Mouse (Mus musculus): ENCODE data around the gene Lrba.

Gene Lrba

DNA sequence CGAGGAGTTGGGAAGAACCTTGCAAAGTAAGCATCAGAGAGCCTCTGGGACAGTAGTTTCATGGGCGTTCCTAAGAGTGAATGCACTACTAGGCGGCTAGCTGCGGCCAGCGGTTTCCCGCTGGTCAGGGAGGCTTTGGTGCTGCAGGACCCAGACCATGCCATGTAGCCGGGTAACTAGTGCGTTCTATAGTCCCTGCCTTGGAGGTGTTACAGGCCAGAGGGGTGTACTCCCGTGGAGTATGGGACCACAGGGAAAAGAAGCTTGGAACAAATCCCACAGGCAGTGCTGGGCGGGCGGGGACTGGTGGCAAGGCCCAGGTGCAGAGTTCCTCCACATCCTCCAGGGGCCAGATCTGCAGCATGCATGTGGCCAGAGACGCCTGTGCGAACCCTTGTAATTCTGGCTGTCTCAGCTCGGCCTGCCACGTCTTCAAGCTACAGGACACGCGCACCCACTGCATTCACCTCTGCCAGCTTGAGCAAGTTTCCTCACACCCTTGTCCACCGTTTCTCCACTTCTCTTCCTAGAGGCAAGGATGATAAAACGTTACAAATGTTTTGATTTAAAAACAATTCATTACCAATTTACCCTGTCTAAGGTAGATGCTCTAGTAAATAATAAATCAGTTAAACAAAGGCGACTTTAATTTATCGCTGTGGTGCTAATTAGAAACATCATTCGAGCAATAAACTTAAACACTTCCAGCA lies 326.0 kb downstream of the Lrba start:
- in situ Hi-C loops (cut with MboI; ENCODE audit: unreplicated experiment in 2 of 2): loop anchor here in 1 of 2 experiments (5.0 kb wide), 1 partner anchor 207 kb away; no protein-coding TSS in a partner anchor

DNA sequence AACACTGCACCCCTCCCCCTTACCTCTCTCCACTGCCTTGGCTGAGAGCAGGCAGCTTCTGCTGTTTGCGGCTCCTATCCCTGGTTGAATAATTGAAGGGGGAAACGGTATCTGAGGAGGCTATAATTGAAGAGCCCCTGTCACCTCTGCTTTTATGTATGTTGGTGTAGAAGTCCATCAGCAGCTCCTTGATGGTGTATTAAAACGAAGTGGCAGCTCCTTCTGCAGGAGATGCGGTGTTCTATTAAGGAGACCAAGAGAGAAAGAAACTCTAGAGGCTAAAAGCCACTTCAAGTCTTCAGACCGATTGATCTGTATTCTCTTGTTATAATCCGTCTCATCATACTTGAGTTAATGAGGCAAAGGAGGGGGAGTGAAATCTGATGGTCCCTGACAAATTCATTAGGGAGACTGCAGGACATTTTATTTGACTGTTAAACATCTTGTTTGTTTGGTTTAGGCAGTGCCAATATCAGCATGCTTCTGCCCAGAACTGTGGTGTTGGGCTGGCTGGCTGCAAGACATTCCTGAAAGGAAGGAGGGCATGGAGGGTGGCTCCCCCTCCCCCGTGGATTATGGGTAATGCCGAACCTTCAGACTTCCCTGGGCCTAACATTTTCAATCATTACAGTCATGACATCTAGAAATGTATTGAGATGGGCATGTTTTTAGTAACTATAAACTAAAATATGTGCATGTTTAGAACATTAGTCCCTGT lies 326.7 kb downstream of the Lrba start:
- in situ Hi-C loops (cut with MboI; ENCODE audit: unreplicated experiment in 2 of 2): loop anchor here in 1 of 2 experiments (5.0 kb wide), 1 partner anchor 206 kb away; no protein-coding TSS in a partner anchor

- in situ Hi-C loops (cut with MboI; ENCODE audit: unreplicated experiment in 2 of 2): loop anchor here in 1 of 2 experiments (5.0 kb wide), 1 partner anchor 205 kb away; no protein-coding TSS in a partner anchor
Observed at GRCm38 (mm10) chr3:86552170-86552569, 327.7 kb downstream of the Lrba start.

DNA sequence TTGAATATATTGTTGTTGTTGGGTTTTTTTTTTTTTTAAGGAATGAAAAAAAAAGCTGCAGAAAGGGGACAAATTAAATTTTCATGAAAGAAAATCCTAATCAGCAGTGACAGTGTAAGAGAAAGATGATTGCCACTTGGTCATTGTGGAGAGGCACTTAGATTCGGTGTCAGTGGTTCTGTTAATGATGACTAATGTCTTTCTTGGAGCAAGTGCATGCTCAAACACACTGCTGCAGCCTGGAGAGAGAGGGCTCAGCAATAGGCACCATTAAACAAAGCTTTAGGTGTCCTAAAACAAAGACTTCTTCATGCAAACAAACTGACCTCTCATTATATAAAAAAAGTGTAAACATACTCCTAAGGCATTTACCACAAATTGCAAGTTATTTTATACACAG lies 334.5 kb downstream of the Lrba start:
- in situ Hi-C loops (cut with MboI; ENCODE audit: unreplicated experiment in 2 of 2): no loop called here

DNA sequence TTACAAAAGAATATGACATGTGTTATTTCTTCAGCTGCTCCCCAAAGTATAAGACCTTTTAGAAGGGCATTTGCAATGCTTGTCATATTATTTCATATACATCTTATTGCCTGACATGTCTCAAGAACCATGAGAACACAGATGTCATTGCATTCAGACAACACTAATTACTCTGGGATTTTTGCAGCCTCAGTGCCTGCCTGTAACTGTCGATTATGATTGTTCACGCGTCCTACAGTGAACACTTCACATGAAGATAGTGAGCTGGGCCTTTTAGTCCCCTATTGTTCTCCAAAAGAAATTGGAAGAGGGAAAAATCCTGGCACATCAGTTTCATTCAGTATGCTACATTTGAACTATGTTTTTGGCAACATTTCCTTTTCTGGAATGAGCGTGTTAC lies 335.2 kb downstream of the Lrba start:
- in situ Hi-C loops (cut with MboI; ENCODE audit: unreplicated experiment in 2 of 2): no loop called here

DNA sequence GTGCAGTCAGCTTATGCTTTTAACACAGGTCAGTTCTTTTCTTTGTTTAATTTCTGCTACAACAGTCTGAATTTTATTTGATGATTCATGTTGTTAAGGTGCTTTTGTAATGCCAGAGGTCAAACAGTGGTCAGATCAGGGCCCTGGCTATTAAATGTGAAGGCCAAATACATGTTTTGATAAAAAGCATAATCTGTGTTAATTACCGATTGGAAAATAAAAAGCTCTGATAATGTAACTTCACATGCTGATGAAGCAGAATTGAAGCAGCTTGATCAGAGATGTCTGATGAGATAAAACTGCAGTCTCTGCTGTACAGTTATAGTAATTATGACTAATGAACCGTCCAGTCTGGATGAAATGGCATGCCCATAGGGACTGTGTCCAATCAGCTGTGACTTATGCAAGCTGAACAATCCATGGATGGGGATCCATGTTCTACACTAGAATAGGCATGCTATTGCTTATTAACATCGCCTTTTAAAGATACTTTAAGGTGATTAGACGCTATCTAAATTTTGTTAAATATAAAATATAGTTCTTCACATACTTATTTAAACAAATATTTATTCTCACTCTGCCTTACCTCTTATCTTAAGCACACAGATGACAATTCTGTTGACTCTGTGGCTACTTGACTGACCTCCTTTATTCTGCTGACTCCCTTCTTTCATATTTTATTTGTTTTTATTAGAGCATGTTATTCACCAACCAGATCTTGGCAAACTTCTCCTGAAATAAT lies 336.0 kb downstream of the Lrba start:
- in situ Hi-C loops (cut with MboI; ENCODE audit: unreplicated experiment in 2 of 2): no loop called here

- in situ Hi-C loops (cut with MboI; ENCODE audit: unreplicated experiment in 2 of 2): no loop called here
Observed at GRCm38 (mm10) chr3:86561023-86561344, 336.5 kb downstream of the Lrba start.

DNA sequence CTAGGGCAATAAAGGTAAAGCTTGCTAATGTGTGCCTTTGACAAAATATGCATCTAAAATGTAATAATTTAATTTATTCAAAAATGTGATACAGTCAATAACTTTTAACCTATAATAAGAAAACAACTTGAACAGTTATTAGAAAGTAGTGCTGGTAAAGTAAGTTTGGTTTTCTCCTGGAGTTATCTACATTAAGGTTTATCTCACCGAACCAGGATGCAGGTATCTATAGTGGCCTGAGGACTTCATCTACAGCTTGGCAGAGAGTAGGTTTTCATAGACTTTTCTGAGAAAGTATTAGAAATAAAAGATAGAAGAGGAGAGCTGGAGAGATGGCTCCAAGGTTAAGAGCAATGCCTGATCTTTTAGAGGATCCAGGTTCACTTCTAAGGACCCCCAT lies 336.9 kb downstream of the Lrba start:
- in situ Hi-C loops (cut with MboI; ENCODE audit: unreplicated experiment in 2 of 2): no loop called here

GRCm38 (mm10) chr3:86567312-86567711 lies 342.8 kb downstream of the Lrba start:
- in situ Hi-C loops (cut with MboI; ENCODE audit: unreplicated experiment in 2 of 2): no loop called here

DNA sequence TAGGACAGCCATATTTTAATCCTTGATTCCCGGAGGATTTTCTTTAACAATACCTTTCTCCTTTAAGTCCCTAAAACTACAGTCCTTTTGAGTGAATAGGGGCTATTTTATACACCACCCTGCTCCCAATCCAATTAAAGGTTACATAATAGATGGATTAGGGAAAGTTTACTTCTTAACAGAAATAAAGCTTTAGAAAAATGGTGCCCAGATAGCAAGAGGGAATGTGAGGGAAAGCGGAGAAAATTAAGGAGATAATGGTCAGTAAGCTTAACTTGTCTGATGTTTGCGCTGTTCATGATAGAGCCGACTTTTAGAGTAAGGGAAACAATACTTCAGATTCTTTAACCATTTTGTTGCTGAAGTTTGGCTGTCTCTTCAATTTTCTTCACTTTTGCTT lies 347.0 kb downstream of the Lrba start:
- in situ Hi-C loops (cut with MboI; ENCODE audit: unreplicated experiment in 2 of 2): no loop called here

DNA sequence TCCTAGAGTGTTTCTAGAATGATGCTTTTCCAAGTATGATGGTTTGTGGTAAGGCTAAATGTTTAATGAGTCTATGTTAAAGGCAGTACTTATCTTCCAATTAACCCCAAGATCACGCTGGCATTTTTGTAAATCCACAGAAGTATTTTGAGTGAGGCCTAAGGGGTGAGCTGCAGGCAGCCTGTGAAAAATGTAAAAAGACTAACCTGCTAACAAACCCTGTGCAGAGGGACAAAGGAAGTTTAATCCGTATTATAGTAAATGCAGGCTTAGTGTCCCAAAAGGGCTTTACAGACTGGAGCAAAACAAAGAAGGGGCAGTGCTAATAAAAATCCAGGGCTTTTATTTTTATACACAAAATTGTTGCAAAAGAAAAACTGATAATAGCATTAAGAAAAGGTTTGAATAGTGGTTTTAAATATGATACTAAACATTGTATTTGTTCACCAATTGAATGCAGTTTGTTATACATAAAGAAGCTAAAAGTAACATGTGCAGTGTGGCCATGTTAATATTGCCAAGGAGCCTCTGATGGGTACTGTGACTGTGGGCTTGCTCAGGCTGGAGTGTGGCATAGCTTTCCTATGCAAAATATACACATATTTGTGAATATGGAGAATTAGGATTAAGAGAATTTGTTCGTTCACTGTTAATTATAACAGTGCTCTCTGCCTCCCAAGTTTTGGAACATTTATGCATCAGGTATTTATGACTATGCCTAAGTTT lies 348.2 kb downstream of the Lrba start:
- in situ Hi-C loops (cut with MboI; ENCODE audit: unreplicated experiment in 2 of 2): no loop called here

DNA sequence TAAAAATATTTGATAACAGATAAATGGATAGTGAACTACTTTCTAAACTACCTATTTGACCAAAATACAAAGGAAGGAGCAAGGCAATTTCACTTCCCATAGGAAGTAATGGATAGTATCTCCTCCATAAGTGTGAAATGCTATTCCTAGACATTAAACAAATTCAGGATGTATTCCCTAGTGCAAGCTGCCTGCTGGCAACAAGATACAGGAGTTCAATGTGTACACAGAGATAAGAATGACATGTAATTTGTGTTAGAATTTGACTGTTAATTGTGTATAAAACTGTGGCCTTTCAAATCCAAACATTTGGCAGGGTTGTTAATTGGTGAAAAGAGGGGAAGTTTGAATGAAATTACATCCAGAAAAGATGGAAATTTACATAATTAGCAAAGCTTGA lies 350.8 kb downstream of the Lrba start:
- in situ Hi-C loops (cut with MboI; ENCODE audit: unreplicated experiment in 2 of 2): no loop called here

DNA sequence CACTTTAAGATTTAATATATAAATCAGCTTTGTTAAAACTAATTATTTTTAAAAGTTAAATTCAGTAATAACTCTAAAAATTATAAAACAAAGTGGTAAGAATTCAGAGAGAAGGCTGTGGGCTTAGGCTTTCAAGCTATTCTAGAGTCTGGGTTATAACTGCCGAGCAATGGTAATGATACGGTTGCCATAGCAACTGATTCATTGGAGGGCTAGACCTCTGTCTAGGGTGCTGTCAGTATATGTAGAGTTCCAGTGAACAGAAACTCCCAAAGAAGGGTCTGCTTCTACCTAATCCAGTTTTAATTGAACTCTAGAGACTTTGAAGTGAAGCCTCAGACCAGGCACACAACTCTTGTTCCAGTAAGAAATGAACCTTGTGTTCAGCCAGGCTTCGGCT lies 377.8 kb downstream of the Lrba start:
- in situ Hi-C loops (cut with MboI; ENCODE audit: unreplicated experiment in 2 of 2): no loop called here

DNA sequence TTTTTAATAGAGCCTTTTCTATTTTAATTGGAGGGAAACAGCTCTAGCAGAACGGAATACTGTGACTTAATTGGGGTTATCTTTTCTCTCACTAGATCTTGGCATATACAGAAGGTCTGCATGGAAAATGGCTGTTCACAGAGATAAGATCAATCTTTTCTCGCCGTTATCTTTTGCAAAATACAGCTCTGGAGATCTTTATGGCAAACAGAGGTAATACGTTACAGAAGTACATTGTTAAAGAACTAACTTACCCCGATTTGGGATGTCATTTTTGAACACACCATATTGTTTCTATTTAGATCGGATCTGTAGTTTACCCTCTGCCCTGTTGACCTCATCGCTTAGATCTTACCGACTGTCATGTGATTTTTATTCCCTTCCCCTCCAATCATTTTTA lies 381.3 kb downstream of the Lrba start:
- in situ Hi-C loops (cut with MboI; ENCODE audit: unreplicated experiment in 2 of 2): no loop called here

GRCm38 (mm10) chr3:86627008-86627743 lies 402.7 kb downstream of the Lrba start:
- in situ Hi-C loops (cut with MboI; ENCODE audit: unreplicated experiment in 2 of 2): no loop called here

- in situ Hi-C loops (cut with MboI; ENCODE audit: unreplicated experiment in 2 of 2): no loop called here
Observed at GRCm38 (mm10) chr3:86629379-86629778, 404.9 kb downstream of the Lrba start.

GRCm38 (mm10) chr3:86635464-86635863 lies 411.0 kb downstream of the Lrba start:
- in situ Hi-C loops (cut with MboI; ENCODE audit: unreplicated experiment in 2 of 2): no loop called here

- in situ Hi-C loops (cut with MboI; ENCODE audit: unreplicated experiment in 2 of 2): no loop called here
Observed at GRCm38 (mm10) chr3:86635940-86636339, 411.5 kb downstream of the Lrba start.

DNA sequence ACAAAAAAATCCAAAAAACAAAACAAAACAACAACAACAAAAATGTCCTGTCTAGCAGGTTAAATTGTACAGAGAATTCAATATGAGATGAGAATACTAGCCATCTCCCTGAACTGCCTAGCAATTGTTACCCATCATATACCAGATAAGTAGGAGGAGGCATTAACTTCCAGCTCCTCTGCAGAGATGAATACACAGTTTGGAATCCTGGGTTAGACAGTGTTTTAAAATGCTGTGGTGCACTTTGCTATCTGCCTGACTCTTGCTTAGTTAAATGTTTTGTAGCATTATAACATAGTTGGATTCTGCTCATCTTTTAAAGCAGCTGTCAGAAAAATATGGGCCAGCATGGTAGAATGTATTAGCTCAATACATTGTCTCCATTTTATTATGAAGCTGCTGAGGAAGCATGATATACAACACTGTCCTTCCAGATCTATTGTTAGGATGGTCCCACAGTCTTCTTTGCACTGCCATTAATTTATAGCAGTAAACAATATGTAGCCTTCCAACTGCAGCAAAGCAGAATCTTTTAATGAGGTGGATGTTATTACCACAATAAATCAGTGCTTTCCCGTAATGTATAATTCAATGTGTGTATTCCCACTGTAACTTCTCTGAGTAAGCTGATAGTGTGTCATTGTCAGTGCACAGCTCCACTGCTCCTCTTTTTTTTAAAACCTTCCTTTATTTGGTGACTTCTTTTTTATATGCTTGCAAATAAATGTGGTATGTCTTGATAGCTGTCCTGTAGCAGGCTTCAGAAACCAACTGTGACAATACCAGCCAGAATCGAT lies 414.3 kb downstream of the Lrba start:
- in situ Hi-C loops (cut with MboI; ENCODE audit: unreplicated experiment in 2 of 2): no loop called here

All from v-Abl transformed pro-B cells (cell line).